ENCODE assay signal across 28 mouse cellular contexts in genomic region chr1:62654436-62654835, GRCm38 (mm10).
"Had no signal": no experiment of that assay in that cellular context is flagged by ENCODE, and none has a peak within 500 bp of the region (broad histone marks: within the 10 kb centered on the region; RNA-seq: fewer than 3 reads in every experiment).

No protein-coding gene starts in this region.

- H3K9ac ChIP-seq: embryonic facial prominence, embryonic 12.5 days; embryonic facial prominence, embryonic 13.5 days; embryonic facial prominence, embryonic 15.5 days; forebrain, embryonic 12.5 days; forebrain, embryonic 13.5 days; forebrain, embryonic 15.5 days; forebrain, postnatal 0 days had no signal

- H3K4me3 ChIP-seq: embryonic facial prominence, embryonic 10.5 days; embryonic facial prominence, embryonic 12.5 days; embryonic facial prominence, embryonic 13.5 days; embryonic facial prominence, embryonic 15.5 days; erythroblast, embryonic 14.5 days; forebrain, embryonic 10.5 days; forebrain, embryonic 12.5 days; forebrain, embryonic 13.5 days; forebrain, embryonic 15.5 days; gastrocnemius, adult 2 months; heart, adult 2 months had no signal

- ATAC-seq: forebrain, embryonic 13.5 days; forebrain, embryonic 14.5 days; forebrain, embryonic 15.5 days; forebrain, embryonic 16.5 days; forebrain, postnatal 0 days had no signal

- H3K4me1 ChIP-seq: embryonic facial prominence, embryonic 12.5 days; embryonic facial prominence, embryonic 15.5 days; forebrain, embryonic 15.5 days had no signal

- DNase-seq: cerebellum, adult 2 months; cerebellum, adult 8-10 months; cerebellum, adult 9-10 months; cerebellum, adult 9-11 months; cerebellum, postnatal 10 days; cerebellum, postnatal 14 days; cerebellum, postnatal 25 days; cerebellum, postnatal 36 days; embryo, embryonic 11 days; forebrain, postnatal 0 days; gastrocnemius, adult 2 months; gastrocnemius, postnatal 10 days; gastrocnemius, postnatal 14 days; gastrocnemius, postnatal 25 days; gastrocnemius, postnatal 36 days; heart, adult 18-20 months; heart, adult 2 months had no signal

- H3K27ac ChIP-seq: embryonic facial prominence, embryonic 10.5 days; embryonic facial prominence, embryonic 12.5 days; embryonic facial prominence, embryonic 13.5 days; embryonic facial prominence, embryonic 15.5 days; forebrain, embryonic 10.5 days; forebrain, embryonic 12.5 days; forebrain, embryonic 13.5 days; forebrain, embryonic 15.5 days; gastrocnemius, adult 2 months; heart, adult 2 months had no signal

- H3K9me3 ChIP-seq: embryonic facial prominence, embryonic 10.5 days; embryonic facial prominence, embryonic 12.5 days; embryonic facial prominence, embryonic 13.5 days; embryonic facial prominence, embryonic 15.5 days; forebrain, embryonic 10.5 days; forebrain, embryonic 12.5 days; forebrain, embryonic 13.5 days; forebrain, embryonic 15.5 days had no signal

- H3K4me2 ChIP-seq: embryonic facial prominence, embryonic 12.5 days; embryonic facial prominence, embryonic 13.5 days; embryonic facial prominence, embryonic 15.5 days; forebrain, embryonic 12.5 days; forebrain, embryonic 13.5 days; forebrain, embryonic 15.5 days had no signal

- H3K36me3 ChIP-seq: embryonic facial prominence, embryonic 10.5 days; embryonic facial prominence, embryonic 12.5 days; embryonic facial prominence, embryonic 13.5 days; embryonic facial prominence, embryonic 15.5 days; forebrain, embryonic 10.5 days; forebrain, embryonic 12.5 days; forebrain, embryonic 15.5 days had no signal

- H3K27me3 ChIP-seq: embryonic facial prominence, embryonic 12.5 days; embryonic facial prominence, embryonic 13.5 days; embryonic facial prominence, embryonic 15.5 days; forebrain, embryonic 12.5 days; forebrain, embryonic 13.5 days; forebrain, embryonic 15.5 days had no signal
